Mouse (Mus musculus) hindbrain, embryonic 14.5 days (tissue): ENCODE results near the gene Sugp2. TPM values are rescaled to one million over a fixed set of nuclear protein-coding genes. Genes with fewer than 3 reads are reported as not detected.

Experiments used
- ATAC-seq: fragments of 200-750 bp; cut with Nextera tagmentation; 2 replicates; pipeline ENCODE4 v1.8.0; 2017; ENCODE audit warnings: moderate number of reproducible peaks, mild to moderate bottlenecking, moderate TSS enrichment, moderate library complexity; ENCODE audit not compliant: low FRiP score
- DNase-seq: peaks from one replicate; pipeline ENCODE4 v3.0.0-alpha.2; 2015; ENCODE audit warnings: low spot score
- H3K27ac ChIP-seq: fragments of 300-500 bp; sonication (generic); 2 replicates; pipeline ENCODE4 v1.5.1; 2014; ENCODE audit warnings: mild to moderate bottlenecking, moderate library complexity
- H3K27me3 ChIP-seq: fragments of 300-500 bp; sonication (generic); 2 replicates; pipeline ENCODE4 v1.6.1; 2014; ENCODE audit warnings: mild to moderate bottlenecking, low read length, mixed read lengths; ENCODE audit not compliant: control insufficient read depth, insufficient read depth
- H3K36me3 ChIP-seq: fragments of 300-500 bp; sonication (generic); replicated peaks from 2 replicates; pipeline ENCODE4 v1.6.1; 2014; ENCODE audit not compliant: control insufficient read depth, insufficient read depth
- H3K4me1 ChIP-seq: fragments of 300-500 bp; sonication (generic); replicated peaks from 2 replicates; pipeline ENCODE4 v1.6.1; 2014; ENCODE audit warnings: antibody characterized with exemption, low read length, mixed read lengths; ENCODE audit not compliant: control insufficient read depth, insufficient read depth
- H3K4me2 ChIP-seq: fragments of 300-500 bp; sonication (generic); replicated peaks from 2 replicates; pipeline ENCODE4 v1.6.1; 2014; ENCODE audit warnings: mild to moderate bottlenecking, moderate library complexity
- H3K4me3 ChIP-seq: fragments of 300-500 bp; sonication (generic); replicated peaks from 2 replicates; pipeline ENCODE4 v1.5.1; 2014; ENCODE audit warnings: mild to moderate bottlenecking, low read length
- H3K9ac ChIP-seq: fragments of 300-500 bp; sonication (generic); 2 replicates; pipeline ENCODE4 v1.6.1; 2014
- H3K9me3 ChIP-seq: fragments of 300-500 bp; sonication (generic); 2 replicates; pipeline ENCODE4 v1.6.1; 2016; ENCODE audit warnings: low read length; ENCODE audit not compliant: control insufficient read depth
- WGBS: fragments of 180-500 bp; shearing (Covaris S2); extraction: QIAGEN DNeasy Blood & Tissue Kit; methylation state at CpG from one replicate; pipeline ENCODE4 v1.1.7; 2014; 5-methylcytosine and 5-hydroxymethylcytosine counted together
- polyA plus RNA-seq: library from polyadenylated mRNA; unstranded; fragments of >200 nt; fragmentation: Nextera tagmentation; extraction: Ambion mirVana; gene quantifications from 2 replicates; pipeline ENCODE4 v1.2.1, GENCODE M21; 2014

Sugp2 gene
- polyA plus RNA-seq, 1 experiment from 2014 or later = 78.8 TPM

GRCm38 (mm10) chr8:70234781-70235128 is 729 bp downstream of the Sugp2 start:
- no peak for ATAC-seq

GRCm38 (mm10) chr8:70237842-70238241 is 3.8 kb downstream of the Sugp2 start:
- Histone ChIP-seq H3K36me3 (peaks cover 66% of the 10 kb centered on the region), H3K9me3 (no peaks in the 10 kb centered on the region), H3K9ac (no peak overlapping the region), H3K4me3 (no peak overlapping the region), H3K4me1 (peaks cover 17% of the 10 kb centered on the region), H3K27me3 (no peaks in the 10 kb centered on the region), H3K27ac (no peak overlapping the region), H3K4me2 (no peak overlapping the region)
- WGBS = 88% methylated on average over 2 of the region's 2 CpGs
- DNase-seq (no peak), ATAC-seq (no peak)

More at GRCm38 (mm10) chr8:70234781-70235128, 729 bp downstream of the Sugp2 start:
- no peaks in the 10 kb centered on the region for H3K9me3 ChIP-seq
- peak overlapping the region; percentile 82 for H3K4me2 ChIP-seq
- peaks cover 17% of the 10 kb centered on the region for H3K4me1 ChIP-seq
- H3K4me3 ChIP-seq = peak overlapping the region; percentile 78
- 0% methylated on average over 15 of the region's 15 CpGs for WGBS
- H3K27ac ChIP-seq = peak overlapping the region; percentile 90
- peak overlapping the region; percentile 85 for H3K9ac ChIP-seq
- H3K27me3 ChIP-seq = no peaks in the 10 kb centered on the region
- peaks cover 51% of the 10 kb centered on the region for H3K36me3 ChIP-seq
- no peak for DNase-seq

- H3K27me3 ChIP-seq = no peaks in the 10 kb centered on the region
- DNase-seq (no peak), ATAC-seq (no peak)
- H3K4me2 ChIP-seq = no peak overlapping the region
- 93% methylated on average over 5 of the region's 5 CpGs for WGBS
- H3K4me3 ChIP-seq = no peak overlapping the region
- peaks cover 15% of the 10 kb centered on the region for H3K4me1 ChIP-seq
- no peak overlapping the region for H3K27ac ChIP-seq
- no peak overlapping the region for H3K9ac ChIP-seq
- no peaks in the 10 kb centered on the region for H3K9me3 ChIP-seq
- H3K36me3 ChIP-seq = peaks cover 92% of the 10 kb centered on the region
Observed at GRCm38 (mm10) chr8:70240642-70241041, 6.6 kb downstream of the Sugp2 start.

- Histone ChIP-seq H3K9ac (no peak overlapping the region), H3K27ac (no peak overlapping the region), H3K4me1 (peaks cover 9% of the 10 kb centered on the region), H3K4me3 (no peak overlapping the region), H3K9me3 (no peaks in the 10 kb centered on the region), H3K4me2 (no peak overlapping the region), H3K36me3 (peaks cover 98% of the 10 kb centered on the region), H3K27me3 (no peaks in the 10 kb centered on the region)
- ATAC-seq (no peak), DNase-seq (no peak)
- 96% methylated on average over 6 of the region's 6 CpGs for WGBS
Observed at GRCm38 (mm10) chr8:70246622-70247021, 12.6 kb downstream of the Sugp2 start.

GRCm38 (mm10) chr8:70247841-70248240 is 13.8 kb downstream of the Sugp2 start:
- no peak overlapping the region for H3K4me3 ChIP-seq
- no peak overlapping the region for H3K4me2 ChIP-seq
- H3K27ac ChIP-seq = no peak overlapping the region
- ATAC-seq (no peak), DNase-seq (no peak)
- no peaks in the 10 kb centered on the region for H3K9me3 ChIP-seq
- H3K36me3 ChIP-seq = peaks cover 98% of the 10 kb centered on the region
- no peak overlapping the region for H3K9ac ChIP-seq
- peaks cover 9% of the 10 kb centered on the region for H3K4me1 ChIP-seq
- H3K27me3 ChIP-seq = no peaks in the 10 kb centered on the region
- 86% methylated on average over 3 of the region's 3 CpGs for WGBS

- no peaks in the 10 kb centered on the region for H3K27me3 ChIP-seq
- no peaks in the 10 kb centered on the region for H3K9me3 ChIP-seq
- no peak overlapping the region for H3K9ac ChIP-seq
- H3K4me2 ChIP-seq = no peak overlapping the region
- 83% methylated on average over 1 of the region's 1 CpGs for WGBS
- ATAC-seq (no peak), DNase-seq (no peak)
- no peak overlapping the region for H3K4me3 ChIP-seq
- H3K36me3 ChIP-seq = peaks cover 100% of the 10 kb centered on the region
- H3K27ac ChIP-seq = no peak overlapping the region
- no peaks in the 10 kb centered on the region for H3K4me1 ChIP-seq
Observed at GRCm38 (mm10) chr8:70254628-70255027, 20.6 kb downstream of the Sugp2 start.

GRCm38 (mm10) chr8:70257456-70257855 is 23.4 kb downstream of the Sugp2 start:
- Histone ChIP-seq H3K4me3 (no peak overlapping the region), H3K27ac (no peak overlapping the region), H3K36me3 (peaks cover 100% of the 10 kb centered on the region), H3K4me1 (no peaks in the 10 kb centered on the region), H3K4me2 (no peak overlapping the region), H3K9me3 (no peaks in the 10 kb centered on the region), H3K27me3 (no peaks in the 10 kb centered on the region), H3K9ac (no peak overlapping the region)
- no peak for DNase-seq
- 83% methylated on average over 3 of the region's 3 CpGs for WGBS
- no peak for ATAC-seq

GRCm38 (mm10) chr8:70258600-70258999 is 24.6 kb downstream of the Sugp2 start:
- H3K9ac ChIP-seq = no peak overlapping the region
- DNase-seq (no peak), ATAC-seq (no peak)

GRCm38 (mm10) chr8:70259043-70259442 is 25.0 kb downstream of the Sugp2 start:
- ATAC-seq = no peak
- 90% methylated on average over 2 of the region's 2 CpGs for WGBS
- no peak for DNase-seq
- no peak overlapping the region for H3K4me3 ChIP-seq
- H3K4me2 ChIP-seq = no peak overlapping the region
- no peaks in the 10 kb centered on the region for H3K9me3 ChIP-seq
- no peak overlapping the region for H3K9ac ChIP-seq
- H3K27ac ChIP-seq = no peak overlapping the region
- no peaks in the 10 kb centered on the region for H3K4me1 ChIP-seq
- no peaks in the 10 kb centered on the region for H3K27me3 ChIP-seq
- peaks cover 100% of the 10 kb centered on the region for H3K36me3 ChIP-seq

More at GRCm38 (mm10) chr8:70258600-70258999, 24.6 kb downstream of the Sugp2 start:
- H3K4me3 ChIP-seq = no peak overlapping the region
- H3K4me2 ChIP-seq = no peak overlapping the region
- no peaks in the 10 kb centered on the region for H3K4me1 ChIP-seq
- no peaks in the 10 kb centered on the region for H3K27me3 ChIP-seq
- 94% methylated on average over 5 of the region's 5 CpGs for WGBS
- H3K27ac ChIP-seq = no peak overlapping the region
- H3K9me3 ChIP-seq = no peaks in the 10 kb centered on the region
- H3K36me3 ChIP-seq = peaks cover 100% of the 10 kb centered on the region

- ATAC-seq = no peak
- WGBS = 83% methylated on average over 3 of the region's 3 CpGs
Observed at GRCm38 (mm10) chr8:70267674-70268073, 33.6 kb downstream of the Sugp2 start.

More at GRCm38 (mm10) chr8:70267674-70268073, 33.6 kb downstream of the Sugp2 start:
- peaks cover 42% of the 10 kb centered on the region for H3K36me3 ChIP-seq
- no peak for DNase-seq
- H3K4me2 ChIP-seq = no peak overlapping the region
- no peak overlapping the region for H3K4me3 ChIP-seq
- no peaks in the 10 kb centered on the region for H3K9me3 ChIP-seq
- H3K27me3 ChIP-seq = no peaks in the 10 kb centered on the region
- H3K27ac ChIP-seq = no peak overlapping the region
- no peaks in the 10 kb centered on the region for H3K4me1 ChIP-seq
- H3K9ac ChIP-seq = no peak overlapping the region
